Mouse (Mus musculus) thymus, adult 2 months (tissue): ENCODE results near the gene 2810408A11Rik.

ENCODE experiments used
- CTCF ChIP-seq: fragments of 200-500 bp; IDR thresholded peaks from 2 replicates; pipeline ENCODE4 v1.5.1; 2012; ENCODE audit warnings: mild to moderate bottlenecking, control low read depth, low read length, moderate library complexity, borderline replicate concordance; ENCODE audit not compliant: control insufficient read depth, poor library complexity, insufficient read depth; ENCODE audit errors: extremely low read depth
- POLR2A ChIP-seq: fragments of 200-500 bp; IDR thresholded peaks from 2 replicates; pipeline ENCODE4 v1.6.1; 2012; ENCODE audit warnings: mild to moderate bottlenecking, low read length, control low read depth, moderate library complexity; ENCODE audit not compliant: control insufficient read depth, poor library complexity, insufficient read depth; ENCODE audit errors: extremely low read depth

DNA sequence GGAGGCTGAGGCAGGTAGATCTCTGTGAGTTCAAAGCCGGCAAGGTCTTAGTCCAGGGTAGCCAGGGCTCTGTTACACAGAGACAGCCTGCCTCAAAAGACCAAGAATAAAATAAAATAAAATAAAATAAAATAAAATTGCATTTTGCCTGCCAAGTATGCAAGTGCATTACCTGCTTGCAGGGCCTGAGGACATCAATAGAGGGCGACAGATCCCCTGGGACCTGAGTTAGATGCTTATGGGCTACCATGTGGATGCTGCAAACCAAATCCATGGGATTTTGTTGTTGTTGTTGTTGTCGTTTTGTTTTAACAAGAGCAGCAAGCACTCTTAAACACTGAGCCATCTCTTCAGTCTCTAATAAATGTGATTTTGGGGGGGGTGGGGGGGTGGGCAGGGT lies 31.5 kb upstream of the 2810408A11Rik start:
- TF ChIP-seq CTCF (no peak), POLR2A (no peak)
